Mouse (Mus musculus) stomach, embryonic 14.5 days (tissue): ENCODE results near the gene Arhgap28. TPM values are rescaled to one million over a fixed set of nuclear protein-coding genes. Genes with fewer than 3 reads are reported as not detected.

Experiments
- ATAC-seq: fragments of 200-750 bp; cut with Nextera tagmentation; 2 replicates; pipeline ENCODE4 v1.8.0; 2017; ENCODE audit warnings: low read depth, moderate TSS enrichment; ENCODE audit not compliant: insufficient number of reproducible peaks, insufficient read depth, low FRiP score
- H3K27ac ChIP-seq: fragments of 300-500 bp; sonication (generic); 2 replicates; pipeline ENCODE4 v1.5.1; 2014; ENCODE audit warnings: mild to moderate bottlenecking, low read length, moderate library complexity, mixed read lengths
- H3K27me3 ChIP-seq: fragments of 300-500 bp; sonication (generic); 2 replicates; pipeline ENCODE4 v1.6.1; 2014; ENCODE audit warnings: low read length, control low read depth, mixed read lengths; ENCODE audit not compliant: control insufficient read depth, insufficient read depth
- H3K36me3 ChIP-seq: fragments of 300-500 bp; sonication (generic); 2 replicates; pipeline ENCODE4 v1.6.1; 2014; ENCODE audit warnings: mild to moderate bottlenecking, control low read depth, low read length, moderate library complexity, mixed read lengths; ENCODE audit not compliant: control insufficient read depth, insufficient read depth
- H3K4me1 ChIP-seq: fragments of 300-500 bp; sonication (generic); 2 replicates; pipeline ENCODE4 v1.6.1; 2014; ENCODE audit warnings: low read length, control low read depth, mixed read lengths; ENCODE audit not compliant: control insufficient read depth, insufficient read depth
- H3K4me2 ChIP-seq: fragments of 300-500 bp; sonication (generic); replicated peaks from 2 replicates; pipeline ENCODE4 v1.6.1; 2014; ENCODE audit warnings: low read depth, low read length, control low read depth
- H3K4me3 ChIP-seq: fragments of 300-500 bp; sonication (generic); 2 replicates; pipeline ENCODE4 v1.5.1; 2014; ENCODE audit warnings: low read depth, low read length, control low read depth
- H3K9ac ChIP-seq: fragments of 300-500 bp; sonication (generic); replicated peaks from 2 replicates; pipeline ENCODE4 v1.6.1; 2014; ENCODE audit warnings: low read depth, mild to moderate bottlenecking, control low read depth, low read length, moderate library complexity, mixed read lengths
- H3K9me3 ChIP-seq: fragments of 300-500 bp; sonication (generic); 2 replicates; pipeline ENCODE4 v1.6.1; 2016; ENCODE audit warnings: low read depth, low read length, control low read depth; ENCODE audit not compliant: control insufficient read depth
- WGBS: fragments of 180-500 bp; shearing (Covaris S2); extraction: QIAGEN DNeasy Blood & Tissue Kit; methylation state at CpG from one replicate; pipeline ENCODE4 v1.1.7; 2014; 5-methylcytosine and 5-hydroxymethylcytosine counted together
- polyA plus RNA-seq: library from polyadenylated mRNA; unstranded; fragments of >200 nt; fragmentation: Nextera tagmentation; extraction: Ambion mirVana; gene quantifications from 2 replicates; pipeline ENCODE4 v1.2.1, GENCODE M21; 2014

The Arhgap28 gene
- polyA plus RNA-seq, 1 experiment from 2014 or later, result 43.3 TPM

DNA sequence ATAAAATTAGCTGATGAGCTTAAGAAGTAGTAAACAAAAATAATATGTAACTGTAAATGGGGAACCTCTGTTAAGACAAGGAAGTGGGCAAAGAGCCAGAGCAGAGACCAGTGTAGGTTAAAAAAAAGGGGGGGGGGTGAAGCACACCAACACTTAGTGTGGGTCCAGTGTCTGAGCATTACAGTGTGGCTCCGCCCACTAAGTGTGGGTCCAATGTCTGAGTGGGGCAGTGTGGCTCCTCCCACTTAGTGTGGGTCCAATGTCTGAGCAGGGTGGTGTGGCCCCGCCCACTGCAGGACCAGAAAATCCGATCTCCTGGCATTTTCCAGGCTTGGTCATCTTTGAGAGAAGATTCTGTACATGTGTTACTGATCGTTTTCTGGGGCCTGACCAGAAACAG is 101.1 kb downstream of the Arhgap28 start:
- H3K4me1 ChIP-seq, result 0 out of 2 replicates have a peak, but pooled peaks cover 3% of the 10 kb centered on the region
- ATAC-seq, result no peak

DNA sequence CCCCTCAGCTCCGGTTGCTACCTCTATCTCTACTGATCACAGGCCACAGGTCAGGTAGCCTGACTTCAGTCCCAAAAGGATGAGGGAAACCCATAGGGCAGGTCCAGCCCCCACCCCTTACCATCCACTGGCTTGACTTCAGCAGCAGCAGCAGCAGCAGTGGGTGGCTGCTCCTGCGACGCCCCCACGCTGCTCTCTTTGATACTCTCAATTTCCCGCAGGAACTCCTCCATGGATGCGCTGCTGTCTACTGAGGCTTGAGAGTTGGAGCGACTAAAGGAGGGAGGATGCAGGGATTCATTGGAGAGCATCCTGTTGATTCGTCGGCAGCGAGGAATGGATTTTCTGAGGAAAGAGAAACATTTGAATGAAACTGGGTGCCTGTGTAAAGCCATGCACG is 102.8 kb downstream of the Arhgap28 start:
- no peaks in the 10 kb centered on the region for H3K4me1 ChIP-seq
- 80% methylated on average over 11 of the region's 11 CpGs for WGBS
- H3K27me3 ChIP-seq, result no peaks in the 10 kb centered on the region
- no peak for ATAC-seq
- no peak overlapping the region for H3K9ac ChIP-seq
- H3K4me2 ChIP-seq, result no peak overlapping the region
- no peaks in the 10 kb centered on the region for H3K9me3 ChIP-seq
- H3K4me3 ChIP-seq, result no peak overlapping the region
- peaks cover 8% of the 10 kb centered on the region; the same call in 1 of the 2 replicates for H3K36me3 ChIP-seq
- H3K27ac ChIP-seq, result no peak overlapping the region

More for the DNA sequence above, 101.1 kb downstream of the Arhgap28 start:
- Histone ChIP-seq H3K4me2 (no peak overlapping the region), H3K9ac (no peak overlapping the region), H3K4me3 (no peak overlapping the region), H3K36me3 (peaks cover 8% of the 10 kb centered on the region; the same call in 1 of the 2 replicates), H3K27ac (no peak overlapping the region), H3K27me3 (no peaks in the 10 kb centered on the region), H3K9me3 (no peaks in the 10 kb centered on the region)
- 79% methylated on average over 4 of the region's 4 CpGs for WGBS

DNA sequence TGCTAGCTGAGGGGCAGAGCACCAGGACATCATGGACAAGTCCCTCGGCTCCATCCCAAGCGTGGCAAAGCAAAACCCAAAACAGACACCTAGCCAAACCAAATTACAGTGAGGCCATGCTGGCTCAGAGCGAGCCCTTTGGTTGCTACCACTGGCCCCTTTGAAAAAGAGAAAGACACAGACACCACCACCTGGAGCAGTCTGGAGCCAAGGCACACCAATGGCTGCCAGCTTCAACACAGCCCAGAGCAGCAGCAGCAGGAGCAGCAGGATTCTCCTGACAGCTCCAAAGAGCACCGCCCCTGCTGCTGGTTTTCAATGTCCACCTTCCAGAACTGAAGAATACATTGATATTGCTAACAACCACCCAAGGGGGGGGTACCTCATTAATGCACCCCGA is 104.5 kb downstream of the Arhgap28 start:
- no peak overlapping the region for H3K4me2 ChIP-seq
- H3K27ac ChIP-seq, result no peak overlapping the region
- no peaks in the 10 kb centered on the region for H3K9me3 ChIP-seq
- H3K36me3 ChIP-seq, result peaks cover 21% of the 10 kb centered on the region
- 95% methylated on average over 5 of the region's 5 CpGs for WGBS
- H3K9ac ChIP-seq, result no peak overlapping the region
- ATAC-seq, result no peak
- H3K4me1 ChIP-seq, result no peaks in the 10 kb centered on the region
- no peaks in the 10 kb centered on the region for H3K27me3 ChIP-seq
- H3K4me3 ChIP-seq, result no peak overlapping the region

DNA sequence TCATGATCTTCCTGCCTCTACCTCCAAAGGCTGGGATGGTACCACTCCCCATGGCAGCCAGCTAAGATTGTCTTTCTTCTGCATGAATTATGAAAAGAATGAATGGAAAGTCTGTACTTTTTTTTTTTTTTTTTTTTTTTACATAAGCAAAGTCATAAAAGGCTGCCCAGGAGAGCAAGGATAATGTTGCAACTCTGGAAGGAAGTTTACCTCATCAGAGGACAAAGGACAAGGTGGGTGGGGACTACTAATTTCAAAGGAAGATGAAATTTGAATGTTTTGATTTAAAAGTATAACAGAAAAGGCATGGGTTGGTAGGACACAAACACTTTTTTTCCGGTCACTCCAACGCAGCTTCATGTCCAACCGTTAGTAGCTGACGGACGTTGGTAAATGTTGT is 107.5 kb downstream of the Arhgap28 start:
- Histone ChIP-seq H3K9ac (no peak overlapping the region), H3K27me3 (no peaks in the 10 kb centered on the region), H3K36me3 (peaks cover 24% of the 10 kb centered on the region), H3K27ac (no peak overlapping the region), H3K4me1 (no peaks in the 10 kb centered on the region), H3K4me3 (no peak overlapping the region), H3K4me2 (no peak overlapping the region), H3K9me3 (no peaks in the 10 kb centered on the region)
- no peak for ATAC-seq
- 95% methylated on average over 5 of the region's 5 CpGs for WGBS

DNA sequence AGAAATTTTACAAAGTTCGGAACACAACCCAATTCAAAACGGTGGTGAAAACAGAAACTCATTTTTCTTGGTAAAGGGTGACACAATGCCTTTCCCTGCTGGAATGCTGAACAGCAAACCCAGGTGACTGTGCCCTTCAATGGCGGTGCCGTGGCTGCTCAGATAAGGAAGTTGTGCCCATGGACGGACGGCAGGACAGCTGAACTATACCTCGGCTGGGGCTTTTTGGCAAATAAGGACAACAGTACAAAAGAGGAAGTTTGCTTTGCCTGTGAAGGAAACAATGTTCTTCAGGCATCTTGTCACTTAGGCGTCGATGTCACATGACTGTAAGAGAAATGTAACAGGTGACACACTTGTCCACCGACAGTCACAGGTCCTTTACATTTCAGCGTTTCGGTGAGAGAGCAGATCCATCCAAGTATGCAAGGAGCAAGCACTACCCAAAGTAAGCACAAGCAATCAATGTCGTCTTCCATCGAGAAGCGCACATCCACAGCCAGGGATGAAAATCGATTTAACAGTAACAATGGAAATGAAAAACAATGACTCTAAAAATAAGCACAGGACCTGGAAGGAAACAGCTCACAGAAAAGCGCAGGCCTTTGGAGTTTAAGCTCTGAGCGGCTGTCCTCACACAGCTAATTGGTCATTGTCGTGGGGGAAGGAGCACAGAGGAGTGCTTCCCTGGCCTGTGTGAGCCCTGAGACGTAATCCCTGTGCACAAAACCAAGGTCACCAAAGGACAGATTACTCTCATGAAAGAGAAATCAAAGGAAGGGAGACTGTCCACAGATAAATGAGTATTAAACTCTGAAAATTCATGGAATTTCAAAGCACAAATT is 114.2 kb downstream of the Arhgap28 start:
- ATAC-seq, result no peak
- Histone ChIP-seq H3K9ac (no peak overlapping the region), H3K4me1 (no peaks in the 10 kb centered on the region), H3K4me2 (no peak overlapping the region), H3K36me3 (peaks cover 6% of the 10 kb centered on the region; the same call in 1 of the 2 replicates), H3K4me3 (no peak overlapping the region), H3K9me3 (no peaks in the 10 kb centered on the region), H3K27ac (no peak overlapping the region), H3K27me3 (no peaks in the 10 kb centered on the region)
- 72% methylated on average over 20 of the region's 20 CpGs for WGBS

DNA sequence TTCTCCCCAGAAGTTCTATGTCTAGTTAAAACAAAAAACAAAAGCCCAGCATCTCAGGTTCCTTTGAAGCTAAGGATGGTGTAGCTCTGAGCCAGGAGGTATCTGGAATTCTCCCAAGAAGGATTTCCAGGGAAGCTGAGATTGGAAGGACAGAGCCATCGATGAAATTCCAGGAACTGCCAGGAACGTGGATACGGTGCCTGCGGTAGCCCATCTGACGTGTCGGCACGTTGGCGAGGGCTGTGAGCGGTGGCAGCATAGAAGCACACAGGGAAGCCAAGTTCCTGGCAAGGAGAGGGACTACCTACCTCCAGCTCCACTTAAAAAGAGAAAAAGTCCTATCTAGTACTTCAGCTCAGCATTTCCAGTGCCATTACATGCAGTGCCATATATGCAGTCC is 115.8 kb downstream of the Arhgap28 start:
- H3K9ac ChIP-seq, result no peak overlapping the region
- H3K9me3 ChIP-seq, result no peaks in the 10 kb centered on the region
- no peak overlapping the region for H3K4me2 ChIP-seq
- no peaks in the 10 kb centered on the region for H3K27me3 ChIP-seq
- no peak overlapping the region for H3K4me3 ChIP-seq
- WGBS, result 90% methylated on average over 9 of the region's 9 CpGs
- no peak for ATAC-seq
- H3K27ac ChIP-seq, result no peak overlapping the region
- H3K36me3 ChIP-seq, result peaks cover 8% of the 10 kb centered on the region; the same call in 1 of the 2 replicates
- H3K4me1 ChIP-seq, result no peaks in the 10 kb centered on the region

DNA sequence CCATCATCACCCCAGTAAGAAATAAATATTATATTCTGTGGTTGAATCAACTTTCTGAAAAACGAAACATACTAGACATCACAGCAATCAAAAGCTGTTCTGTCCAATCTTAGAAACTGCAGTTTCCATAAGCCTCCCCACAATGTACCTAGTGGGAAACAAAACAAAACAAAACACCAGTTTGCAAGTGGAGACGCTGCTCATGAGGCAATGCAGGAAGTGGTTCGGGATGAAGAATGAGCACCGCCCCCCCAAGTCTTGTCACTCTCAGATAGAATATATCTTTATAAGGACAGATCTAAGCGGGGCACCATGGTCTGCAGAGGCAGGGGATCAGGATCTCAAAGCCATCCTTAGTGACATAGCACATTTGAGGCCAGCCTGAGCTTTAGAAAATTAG is 117.6 kb downstream of the Arhgap28 start:
- no peaks in the 10 kb centered on the region for H3K27me3 ChIP-seq
- no peak overlapping the region for H3K27ac ChIP-seq
- ATAC-seq, result no peak
- H3K36me3 ChIP-seq, result peaks cover 7% of the 10 kb centered on the region; the same call in 1 of the 2 replicates
- no peak overlapping the region for H3K4me3 ChIP-seq
- no peaks in the 10 kb centered on the region for H3K4me1 ChIP-seq
- H3K4me2 ChIP-seq, result no peak overlapping the region
- no peaks in the 10 kb centered on the region for H3K9me3 ChIP-seq
- H3K9ac ChIP-seq, result no peak overlapping the region
- WGBS, result 76% methylated on average over 5 of the region's 5 CpGs

DNA sequence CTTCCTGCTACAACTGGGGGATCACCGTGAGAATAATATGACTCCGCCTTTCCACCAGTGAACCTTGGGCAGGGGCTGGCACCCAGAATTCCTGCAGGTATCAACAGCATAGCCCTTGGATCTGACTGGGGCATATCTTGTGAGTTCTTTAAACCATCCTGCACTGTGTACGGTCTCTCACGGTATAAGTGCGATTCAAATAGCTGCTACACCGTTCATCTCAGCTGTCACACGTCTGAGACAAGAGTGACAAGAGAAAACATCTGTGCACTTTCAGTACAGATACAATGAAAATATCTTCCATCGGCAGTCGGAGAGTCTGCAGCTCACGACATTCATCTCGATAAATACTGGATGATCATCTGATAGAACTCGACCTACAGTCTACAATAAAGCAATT is 126.3 kb downstream of the Arhgap28 start:
- no peak overlapping the region for H3K9ac ChIP-seq
- H3K4me3 ChIP-seq, result no peak overlapping the region
- no peaks in the 10 kb centered on the region for H3K9me3 ChIP-seq
- no peak overlapping the region for H3K4me2 ChIP-seq
- H3K27ac ChIP-seq, result no peak overlapping the region
- WGBS, result 75% methylated on average over 12 of the region's 12 CpGs
- peaks cover 31% of the 10 kb centered on the region for H3K36me3 ChIP-seq
- no peaks in the 10 kb centered on the region for H3K4me1 ChIP-seq
- no peaks in the 10 kb centered on the region for H3K27me3 ChIP-seq
- ATAC-seq, result no peak
